Mouse (Mus musculus): ENCODE data around the gene Slc35d3. TPM values are rescaled to one million over a fixed set of nuclear protein-coding genes. Genes with fewer than 3 reads are reported as not detected.

The Slc35d3 gene
- polyA plus RNA-seq, 1 experiment from 2014 or later, result 1.1 TPM

DNA sequence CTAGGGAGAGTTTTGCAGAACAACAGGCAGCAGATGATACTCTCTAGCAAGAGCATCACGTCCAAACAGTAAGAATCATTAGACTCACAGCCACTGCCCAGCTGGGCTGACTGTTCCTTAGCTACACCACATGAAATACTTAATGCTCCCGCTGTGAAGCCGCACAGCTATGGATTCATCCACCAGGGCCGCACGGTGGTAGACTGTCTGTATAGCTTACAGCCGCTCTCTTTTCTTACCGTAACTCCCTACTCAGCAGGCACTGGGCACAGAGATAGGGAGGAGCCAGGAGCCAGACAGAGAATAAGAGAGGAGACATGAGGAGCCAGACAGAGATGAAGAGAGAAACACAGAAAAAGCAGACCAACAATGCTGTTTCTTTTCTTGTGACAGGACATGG, 25.4 kb upstream of the Slc35d3 start:
- H3K36me3 ChIP-seq, result 0 out of 2 replicates have a peak, but pooled peaks cover under 1% of the 10 kb centered on the region
- H3K4me1 ChIP-seq, result no peaks in the 10 kb centered on the region
- H3K27me3 ChIP-seq (replicated peaks), result no peaks in the 10 kb centered on the region
- no peaks in the 10 kb centered on the region for H3K9me3 ChIP-seq
- no peak overlapping the region for H3K27ac ChIP-seq (replicated peaks)
- H3K4me3 ChIP-seq, result no peak overlapping the region
- 71% methylated on average over 7 of the region's 7 CpGs for WGBS
- no peak for ATAC-seq (ENCODE audit: extremely low read depth, insufficient number of reproducible peaks, low FRiP score, low TSS enrichment)
- H3K4me2 ChIP-seq, result no peak overlapping the region
- H3K9ac ChIP-seq, result no peak overlapping the region

DNA sequence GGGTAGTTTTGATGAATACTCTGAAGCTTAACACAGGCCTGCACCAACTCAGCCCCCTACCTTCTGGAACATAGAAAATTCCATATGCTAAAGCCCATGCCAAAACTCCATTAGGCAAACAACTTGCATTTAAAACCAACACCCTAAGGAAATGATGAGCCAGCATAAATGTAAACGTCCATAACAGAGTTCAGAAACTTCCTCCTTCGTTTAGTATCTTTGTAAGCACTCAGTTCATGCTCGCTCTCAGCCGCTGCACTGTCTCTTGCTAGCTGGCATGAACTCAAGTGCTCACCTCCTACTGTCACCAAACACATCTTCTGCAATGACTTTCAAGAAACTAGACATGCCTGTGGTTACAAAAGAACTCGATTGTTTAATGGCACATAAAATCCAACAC, 24.1 kb upstream of the Slc35d3 start:
- no peaks in the 10 kb centered on the region for H3K27me3 ChIP-seq (replicated peaks)
- 77% methylated on average over 5 of the region's 5 CpGs for WGBS
- H3K36me3 ChIP-seq, result no peaks in the 10 kb centered on the region
- H3K4me2 ChIP-seq, result no peak overlapping the region
- no peaks in the 10 kb centered on the region for H3K4me1 ChIP-seq
- H3K27ac ChIP-seq (replicated peaks), result no peak overlapping the region
- H3K9me3 ChIP-seq, result no peaks in the 10 kb centered on the region
- no peak overlapping the region for H3K9ac ChIP-seq
- ATAC-seq (ENCODE audit: extremely low read depth, insufficient number of reproducible peaks, low FRiP score, low TSS enrichment), result no peak
- no peak overlapping the region for H3K4me3 ChIP-seq

- Histone ChIP-seq H3K27ac (replicated peaks) (no peak overlapping the region), H3K4me2 (no peak overlapping the region), H3K9ac (no peak overlapping the region), H3K4me3 (no peak overlapping the region), H3K27me3 (replicated peaks) (peaks cover 50% of the 10 kb centered on the region), H3K9me3 (no peaks in the 10 kb centered on the region), H3K4me1 (peaks cover 13% of the 10 kb centered on the region), H3K36me3 (peaks cover 4% of the 10 kb centered on the region; the same call in 1 of the 2 replicates)
- no peak for ATAC-seq (ENCODE audit: extremely low read depth, insufficient number of reproducible peaks, low FRiP score, low TSS enrichment)
- WGBS, result 79% methylated on average over 7 of the region's 7 CpGs
These were observed 4.5 kb upstream of the Slc35d3 start for GRCm38 (mm10) chr10:19855597-19856306.

DNA sequence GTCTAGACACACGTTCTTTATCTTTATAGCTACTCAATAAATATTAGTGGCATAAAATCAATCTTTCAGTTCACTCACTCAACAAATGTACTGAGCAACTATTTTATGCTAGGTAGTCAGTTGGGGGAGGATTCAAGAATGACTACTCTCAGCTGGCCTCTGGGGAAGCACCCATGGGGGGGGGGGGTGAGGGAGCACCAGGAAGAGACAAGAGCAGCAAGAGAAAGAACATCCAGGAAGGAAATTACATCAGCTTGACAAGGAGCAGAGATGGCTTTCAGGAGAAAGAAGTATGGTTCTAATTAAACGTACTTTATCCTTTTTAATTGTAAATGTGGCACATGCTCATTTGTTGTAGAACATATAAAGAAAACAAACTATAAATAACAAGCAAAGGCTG, 2.4 kb upstream of the Slc35d3 start:
- Histone ChIP-seq H3K27me3 (replicated peaks) (peaks cover 72% of the 10 kb centered on the region), H3K36me3 (no peaks in the 10 kb centered on the region)
- no peak for ATAC-seq (ENCODE audit: extremely low read depth, insufficient number of reproducible peaks, low FRiP score, low TSS enrichment)

GRCm38 (mm10) chr10:19852776-19853175, 1.5 kb upstream of the Slc35d3 start:
- ATAC-seq (ENCODE audit: extremely low read depth, insufficient number of reproducible peaks, low FRiP score, low TSS enrichment), result no peak
- WGBS, result 28% methylated on average over 6 of the region's 6 CpGs
- Histone ChIP-seq H3K27me3 (replicated peaks) (peaks cover 77% of the 10 kb centered on the region), H3K9ac (no peak overlapping the region), H3K27ac (replicated peaks) (no peak overlapping the region), H3K4me3 (no peak overlapping the region), H3K4me1 (peaks cover 29% of the 10 kb centered on the region), H3K36me3 (no peaks in the 10 kb centered on the region), H3K9me3 (no peaks in the 10 kb centered on the region), H3K4me2 (no peak overlapping the region)

More for the DNA sequence above, 2.4 kb upstream of the Slc35d3 start:
- no peaks in the 10 kb centered on the region for H3K9me3 ChIP-seq
- no peak overlapping the region for H3K9ac ChIP-seq
- WGBS, result 61% methylated on average over 2 of the region's 2 CpGs
- peaks cover 29% of the 10 kb centered on the region for H3K4me1 ChIP-seq
- H3K4me3 ChIP-seq, result no peak overlapping the region
- H3K4me2 ChIP-seq, result no peak overlapping the region
- no peak overlapping the region for H3K27ac ChIP-seq (replicated peaks)

DNA sequence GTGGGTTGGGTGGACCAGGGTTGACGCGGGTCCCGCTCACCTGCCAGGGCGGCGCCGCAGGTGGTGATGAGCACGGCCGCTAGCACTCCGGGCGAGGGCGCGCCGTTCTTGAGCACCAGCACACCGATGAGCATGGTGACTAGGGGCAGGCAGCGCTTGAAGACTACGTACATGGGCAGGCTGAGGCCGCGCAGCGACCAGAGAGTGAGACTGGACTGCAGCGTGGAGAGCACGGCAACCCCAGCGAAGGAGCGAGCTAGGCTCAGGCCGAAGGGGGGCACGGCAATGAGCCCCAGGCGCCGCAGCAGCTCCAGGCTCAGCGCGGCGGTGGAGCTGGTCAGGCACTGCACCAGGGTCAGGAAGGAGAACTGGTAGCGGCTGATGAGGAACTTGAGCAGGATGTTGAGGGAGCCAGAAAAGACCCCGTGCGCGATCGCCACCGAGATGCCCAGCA, 688 bp downstream of the Slc35d3 start:
- WGBS, result under 1% methylated on average over 36 of the region's 36 CpGs
- Histone ChIP-seq H3K9me3 (no peaks in the 10 kb centered on the region), H3K4me3 (peak overlapping the region; percentile 67), H3K9ac (peak overlapping the region; percentile 77), H3K4me2 (peak overlapping the region; percentile 99), H3K27me3 (replicated peaks) (peaks cover 83% of the 10 kb centered on the region), H3K4me1 (peaks cover 29% of the 10 kb centered on the region), H3K36me3 (no peaks in the 10 kb centered on the region), H3K27ac (replicated peaks) (no peak overlapping the region)
- no peak for ATAC-seq (ENCODE audit: extremely low read depth, insufficient number of reproducible peaks, low FRiP score, low TSS enrichment)

DNA sequence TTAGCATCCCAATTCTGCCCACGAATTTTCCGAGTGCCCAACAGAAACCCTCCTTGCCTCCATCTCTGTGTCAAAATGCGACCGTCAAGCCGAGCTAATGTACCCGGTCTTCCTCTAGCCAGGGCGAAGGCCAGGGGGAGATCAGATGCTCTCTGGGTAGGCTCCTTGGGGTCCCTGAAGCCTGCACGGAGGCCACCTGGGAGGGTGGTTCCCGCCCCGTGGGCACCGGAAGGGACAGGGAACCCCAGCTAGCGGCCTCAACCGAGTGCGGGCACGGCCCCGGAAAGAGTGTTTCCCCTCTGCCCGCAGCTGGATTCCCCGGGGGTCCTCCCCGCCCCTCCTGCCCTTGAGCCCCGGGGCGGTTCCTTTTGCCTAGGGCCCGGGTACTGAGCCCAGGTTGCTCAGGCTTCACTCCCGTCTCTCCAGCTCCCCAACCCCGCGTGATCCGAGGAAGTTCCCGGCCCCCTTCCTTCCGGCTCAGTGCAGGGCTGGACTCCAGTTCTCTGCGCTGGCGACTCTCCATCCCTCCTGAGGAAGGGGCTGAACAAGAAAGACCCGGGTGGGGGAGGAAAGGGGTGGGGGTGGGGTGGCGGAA, 1.4 kb downstream of the Slc35d3 start:
- Histone ChIP-seq H3K4me3 (peak overlapping the region; percentile 67), H3K4me1 (peaks cover 29% of the 10 kb centered on the region), H3K9ac (peak overlapping the region; percentile 77), H3K9me3 (no peaks in the 10 kb centered on the region), H3K36me3 (no peaks in the 10 kb centered on the region), H3K27ac (replicated peaks) (no peak overlapping the region), H3K4me2 (peak overlapping the region; percentile 99), H3K27me3 (replicated peaks) (peaks cover 80% of the 10 kb centered on the region)
- ATAC-seq (ENCODE audit: extremely low read depth, insufficient number of reproducible peaks, low FRiP score, low TSS enrichment), result peak; percentile 13; the same call in 1 of the 2 replicates
- WGBS, result under 1% methylated on average over 32 of the region's 32 CpGs

GRCm38 (mm10) chr10:19848928-19849770, 2.1 kb downstream of the Slc35d3 start:
- H3K9ac ChIP-seq, result peak overlapping the region; percentile 34; the same call in 1 of the 2 replicates
- H3K4me1 ChIP-seq, result peaks cover 29% of the 10 kb centered on the region
- H3K9me3 ChIP-seq, result no peaks in the 10 kb centered on the region
- H3K27ac ChIP-seq (replicated peaks), result no peak overlapping the region
- peak overlapping the region; percentile 99 for H3K4me2 ChIP-seq
- peak overlapping the region; percentile 67 for H3K4me3 ChIP-seq
- H3K36me3 ChIP-seq, result no peaks in the 10 kb centered on the region
- no peak for ATAC-seq (ENCODE audit: extremely low read depth, insufficient number of reproducible peaks, low FRiP score, low TSS enrichment)
- H3K27me3 ChIP-seq (replicated peaks), result peaks cover 78% of the 10 kb centered on the region
- WGBS, result 6% methylated on average over 44 of the region's 44 CpGs

- Histone ChIP-seq H3K9ac (no peak overlapping the region), H3K4me3 (no peak overlapping the region), H3K36me3 (no peaks in the 10 kb centered on the region), H3K27me3 (replicated peaks) (peaks cover 5% of the 10 kb centered on the region; the same call in 1 of the 2 replicates), H3K4me1 (no peaks in the 10 kb centered on the region), H3K9me3 (no peaks in the 10 kb centered on the region), H3K27ac (replicated peaks) (no peak overlapping the region), H3K4me2 (no peak overlapping the region)
- ATAC-seq (ENCODE audit: extremely low read depth, insufficient number of reproducible peaks, low FRiP score, low TSS enrichment), result no peak
- 83% methylated on average over 5 of the region's 5 CpGs for WGBS
These were observed 11.4 kb downstream of the Slc35d3 start for GRCm38 (mm10) chr10:19839836-19840235.

- WGBS, result 76% methylated on average over 8 of the region's 8 CpGs
- H3K4me1 ChIP-seq, result no peaks in the 10 kb centered on the region
- no peak for ATAC-seq (ENCODE audit: extremely low read depth, insufficient number of reproducible peaks, low FRiP score, low TSS enrichment)
- no peak overlapping the region for H3K4me3 ChIP-seq
- H3K27ac ChIP-seq (replicated peaks), result no peak overlapping the region
- H3K9ac ChIP-seq, result no peak overlapping the region
- H3K4me2 ChIP-seq, result no peak overlapping the region
- H3K36me3 ChIP-seq, result no peaks in the 10 kb centered on the region
- H3K27me3 ChIP-seq (replicated peaks), result no peaks in the 10 kb centered on the region
- H3K9me3 ChIP-seq, result no peaks in the 10 kb centered on the region
These were observed 15.2 kb downstream of the Slc35d3 start for GRCm38 (mm10) chr10:19835887-19836710.

Measured in heart, embryonic 13.5 days (tissue).